Mouse (Mus musculus) G1E (cell line): Measurements from ENCODE around the gene 9930104L06Rik.

ENCODE experiments used
- CTCF ChIP-seq: IDR thresholded peaks from 2 replicates; pipeline ENCODE4 v1.5.1; 2012; ENCODE audit warnings: low read depth, low read length, inconsistent platforms, mixed read lengths
- GATA1 ChIP-seq: IDR thresholded peaks from 2 replicates; pipeline ENCODE4 v1.6.1; 2012; ENCODE audit warnings: borderline replicate concordance, low read length, inconsistent platforms, mixed read lengths
- GATA2 ChIP-seq: IDR thresholded peaks from 2 replicates; pipeline ENCODE4 v1.6.1; 2012; ENCODE audit warnings: low read depth, low read length, inconsistent platforms, borderline replicate concordance
- POLR2AphosphoS5 ChIP-seq: IDR thresholded peaks from 2 replicates; pipeline ENCODE4 v1.6.1; 2012; ENCODE audit warnings: low read depth, low read length, inconsistent platforms; ENCODE audit not compliant: insufficient replicate concordance
- TAL1 ChIP-seq: conservative IDR thresholded peaks from 2 replicates; pipeline ENCODE4 v1.6.1; 2012; ENCODE audit warnings: low read depth, low read length, inconsistent platforms, mixed read lengths

DNA sequence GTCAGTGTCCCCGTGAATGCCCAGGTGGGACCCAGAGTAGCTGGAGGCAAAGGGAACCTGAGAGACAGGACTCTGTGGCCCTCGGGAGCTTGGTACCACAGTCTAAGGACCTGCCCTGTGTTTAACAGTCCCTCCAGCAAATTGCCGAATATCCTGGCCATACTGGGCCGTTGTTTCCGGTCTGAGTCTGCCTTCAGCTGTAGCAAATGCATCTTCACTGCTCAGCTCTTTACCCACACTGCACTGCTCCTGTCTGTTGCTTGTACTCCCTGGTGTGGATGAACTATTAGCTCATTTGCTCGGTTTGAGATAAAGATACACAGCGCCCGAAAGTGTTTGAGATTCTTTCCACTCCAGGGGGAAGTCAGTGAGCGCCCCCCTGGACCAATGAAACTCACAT is 51.5 kb downstream of the 9930104L06Rik start:
- TF ChIP-seq GATA1 (no peak), POLR2AphosphoS5 (no peak), CTCF (no peak), TAL1 (no peak), GATA2 (no peak)
